Mouse (Mus musculus) ovary, adult 2 months (tissue): ENCODE measurements around the gene Rbms1. TPM values are rescaled to one million over a fixed set of nuclear protein-coding genes. Genes with fewer than 3 reads are reported as not detected.

Experiments
- polyA plus RNA-seq: library from polyadenylated mRNA; depleted of rRNA; stranded (reverse); fragments of >200 nt; gene quantifications from 2 replicates; pipeline ENCODE4 v1.2.3, GENCODE M21; 2012; rRNA removed

The Rbms1 gene
- polyA plus RNA-seq = 169 and 190 TPM in 2 replicates

GRCm38 (mm10) chr2:60962671-60963421 is at the start of gene Rbms1:
Gene Rbms1 (minus strand): TSS chr2:60963192.

GRCm38 (mm10) chr2:60722514-60722913 is 240.5 kb downstream of the Rbms1 start, which contains the start of gene Itgb6:
Gene Itgb6 (minus strand): TSS chr2:60722643.

Other genes with a start within 250 kb of the Rbms1 start
- 1.2 and 3.1 TPM in 2 replicates for gene Itgb6, start 240.5 kb downstream of the Rbms1 start, polyA plus RNA-seq